Mouse (Mus musculus) liver, adult 2 months (tissue): ENCODE results near the gene Adamts17.

Experiments used
- CTCF ChIP-seq: fragments of 200-500 bp; IDR thresholded peaks from 2 replicates; pipeline ENCODE4 v1.5.1; 2011; ENCODE audit warnings: low read depth, low read length, control low read depth
- POLR2A ChIP-seq: fragments of 200-500 bp; IDR thresholded peaks from 2 replicates; pipeline ENCODE4 v1.6.1; 2011; ENCODE audit warnings: low read length, control low read depth; ENCODE audit not compliant: insufficient read depth; ENCODE audit errors: extremely low read depth

GRCm38 (mm10) chr7:66935041-66935440 lies 95.5 kb downstream of the Adamts17 start:
- TF ChIP-seq CTCF (no peak), POLR2A (no peak)
